14 mouse cellular contexts compared by ENCODE assay signal in genomic region chr13:107555958-107556357, GRCm38 (mm10).
"Had no signal": no experiment of that assay in that cellular context is flagged by ENCODE, and none has a peak within 500 bp of the region (broad histone marks: within the 10 kb centered on the region; RNA-seq: fewer than 3 reads in every experiment).

No protein-coding gene starts in this region.

- H3K4me2 ChIP-seq: liver, embryonic 12.5 days; midbrain, embryonic 11.5 days; midbrain, embryonic 13.5 days; midbrain, embryonic 15.5 days; neural tube, embryonic 12.5 days; stomach, embryonic 15.5 days had no signal

- H3K36me3 ChIP-seq: liver, embryonic 12.5 days; midbrain, embryonic 13.5 days; midbrain, embryonic 15.5 days; neural tube, embryonic 12.5 days; stomach, embryonic 15.5 days had no signal

- ATAC-seq: liver, embryonic 12.5 days; midbrain, embryonic 13.5 days; midbrain, embryonic 15.5 days had no signal

- H3K9me3 ChIP-seq: liver, embryonic 12.5 days; megakaryocyte, embryonic 14.5 days; midbrain, embryonic 13.5 days; midbrain, embryonic 15.5 days; neural tube, embryonic 12.5 days; stomach, embryonic 15.5 days had no signal

- H3K4me3 ChIP-seq: liver, embryonic 12.5 days; megakaryocyte, embryonic 14.5 days; midbrain, embryonic 13.5 days; midbrain, embryonic 15.5 days; neural tube, embryonic 12.5 days; stomach, embryonic 15.5 days had no signal

- DNase-seq: right cerebral cortex, postnatal 14 days; thymus, adult 2 months; thymus, postnatal 25 days; thymus, postnatal 4 days had no signal

- H3K4me1 ChIP-seq: liver, embryonic 12.5 days; megakaryocyte, embryonic 14.5 days; midbrain, embryonic 13.5 days; midbrain, embryonic 15.5 days; neural tube, embryonic 12.5 days; stomach, embryonic 15.5 days had no signal

- H3K27me3 ChIP-seq: liver, embryonic 12.5 days; megakaryocyte, embryonic 14.5 days; midbrain, embryonic 13.5 days; midbrain, embryonic 15.5 days; neural tube, embryonic 12.5 days; stomach, embryonic 15.5 days had no signal

- H3K27ac ChIP-seq: liver, embryonic 12.5 days; liver, embryonic 14.5 days; macrophage; midbrain, embryonic 13.5 days; midbrain, embryonic 15.5 days; neural tube, embryonic 12.5 days; stomach, embryonic 15.5 days; stomach, postnatal 0 days had no signal

- H3K9ac ChIP-seq: liver, embryonic 12.5 days; liver, embryonic 14.5 days; midbrain, embryonic 13.5 days; midbrain, embryonic 15.5 days; neural tube, embryonic 12.5 days; stomach, embryonic 15.5 days had no signal
